Mouse (Mus musculus) cerebellum, adult 2 months (tissue): ENCODE data around the gene Hspa8. TPM values are rescaled to one million over a fixed set of nuclear protein-coding genes. Genes with fewer than 3 reads are reported as not detected.

Source experiments
- DNase-seq, 2 experiments: peaks; one replicate each; pipeline ENCODE4 v3.0.0; 2021
- H3K27ac ChIP-seq: fragments of 200-500 bp; 2 replicates; pipeline ENCODE4 v1.5.1; 2012; ENCODE audit warnings: low read length, control low read depth, inconsistent platforms; ENCODE audit not compliant: insufficient read depth
- H3K27me3 ChIP-seq: fragments of 200-500 bp; 2 replicates; pipeline ENCODE4 v1.6.1; 2012; ENCODE audit warnings: inconsistent platforms, mild to moderate bottlenecking, low read length, moderate library complexity; ENCODE audit not compliant: control insufficient read depth, insufficient read depth
- H3K4me1 ChIP-seq: fragments of 200-500 bp; 2 replicates; pipeline ENCODE4 v1.6.1; 2011; ENCODE audit warnings: low read length; ENCODE audit not compliant: control insufficient read depth, insufficient read depth
- H3K4me3 ChIP-seq: fragments of 200-500 bp; replicated peaks from 2 replicates; pipeline ENCODE3; 2011; ENCODE audit warnings: mild to moderate bottlenecking, low read depth, low read length, control low read depth; ENCODE audit not compliant: insufficient read depth
- CTCF ChIP-seq: fragments of 200-500 bp; IDR thresholded peaks from 2 replicates; pipeline ENCODE4 v1.5.1; 2011; ENCODE audit warnings: low read depth, mild to moderate bottlenecking, control low read depth, low read length, moderate library complexity, borderline replicate concordance; ENCODE audit not compliant: insufficient read depth
- POLR2A ChIP-seq: fragments of 200-500 bp; IDR thresholded peaks from 2 replicates; pipeline ENCODE4 v1.6.1; 2011; ENCODE audit warnings: low read length, control low read depth, borderline replicate concordance; ENCODE audit not compliant: insufficient read depth
- WGBS: fragments of 180-500 bp; shearing (Covaris S2); methylation state at CpG from one replicate; pipeline ENCODE4 v1.1.7; 2018; 5-methylcytosine and 5-hydroxymethylcytosine counted together
- polyA plus RNA-seq: library from polyadenylated mRNA; depleted of rRNA; stranded (reverse); fragments of >200 nt; gene quantifications from 2 replicates; pipeline ENCODE4 v1.2.3, GENCODE M21; 2012; rRNA removed

Hspa8 gene
- polyA plus RNA-seq = 2,645 and 2,703 TPM in 2 replicates

DNA sequence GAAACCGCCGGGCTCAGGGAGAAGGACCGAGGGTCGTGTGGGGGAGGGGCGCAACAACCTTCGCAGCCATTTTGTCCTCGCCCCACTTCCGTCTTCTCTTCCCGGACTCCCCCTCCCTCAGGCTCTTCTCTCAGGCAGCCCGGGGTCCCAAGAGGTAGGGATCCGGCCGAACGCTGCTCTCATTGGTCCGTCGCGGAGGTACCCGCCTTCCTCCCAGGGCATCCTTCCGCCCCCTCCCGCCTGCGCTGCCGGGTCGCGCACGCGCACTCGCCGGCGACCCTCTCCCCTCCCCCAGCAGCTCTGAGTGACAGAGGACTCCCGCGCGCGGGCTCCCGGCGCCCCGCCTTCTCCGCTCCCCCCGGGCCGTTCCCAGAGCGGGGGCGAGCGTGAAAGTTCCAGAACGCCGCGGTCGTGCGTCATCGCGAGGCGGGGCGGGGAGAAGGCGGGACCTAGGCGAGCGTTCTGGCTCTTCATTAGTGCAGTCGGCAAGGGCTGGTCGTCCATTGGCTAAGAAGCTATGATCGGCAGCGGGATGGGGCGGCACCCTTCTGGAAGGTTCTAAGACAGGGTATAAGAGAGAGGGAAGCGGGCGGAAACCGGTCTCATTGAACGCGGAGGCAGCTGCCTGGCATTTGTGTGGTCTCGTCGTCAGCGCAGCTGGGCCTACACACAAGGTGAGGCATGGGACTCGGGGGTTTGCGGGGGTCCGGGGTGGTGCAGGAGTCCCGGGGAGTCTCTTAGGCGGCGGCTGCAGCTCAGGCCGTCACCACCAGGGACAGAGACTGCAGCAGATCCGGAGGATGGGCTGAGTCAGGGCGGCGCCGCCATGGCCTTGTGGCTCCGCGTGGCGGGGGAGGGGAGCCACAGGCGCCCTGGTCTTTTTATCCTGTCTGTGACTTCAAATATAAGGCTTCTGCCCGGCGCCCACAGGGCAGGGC lies at the start of gene Hspa8:
Hspa8 (plus strand) TSS at position 310 of the 938 bp plus-strand sequence.
- Histone ChIP-seq H3K27me3 (no peaks in the 10 kb centered on the region), H3K4me1 (peaks cover 8% of the 10 kb centered on the region), H3K4me3 (peak within 1 kb of the TSS; percentile 74), H3K27ac (peak within 1 kb of the TSS; percentile 99)
- 1% methylated on average over 79 of the region's 83 CpGs for WGBS
- DNase-seq = peak; percentile 100
- TF ChIP-seq CTCF (no peak), POLR2A (peak; percentile 100)

DNA sequence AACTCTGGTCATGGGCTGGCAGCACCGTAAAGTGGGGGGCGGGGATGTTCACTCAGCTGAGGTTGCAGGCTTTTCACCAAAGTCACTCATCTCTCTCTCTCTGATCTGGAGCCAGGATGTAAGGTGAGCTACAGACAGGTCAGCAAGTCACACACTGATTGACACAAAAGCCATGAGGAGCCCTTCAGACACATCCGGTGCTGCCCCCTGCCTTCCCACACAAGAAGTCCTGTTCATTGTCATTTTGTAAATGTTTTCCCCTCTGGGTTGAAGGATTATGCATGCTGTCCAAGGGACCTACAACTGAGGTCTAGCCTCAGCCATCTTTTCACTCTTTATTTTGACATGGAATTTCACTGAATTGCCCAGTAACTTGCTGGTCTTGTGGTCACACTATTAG lies 49.0 kb upstream of the Hspa8 start:
- Histone ChIP-seq H3K27me3 (no peaks in the 10 kb centered on the region), H3K27ac (no peak overlapping the region), H3K4me3 (no peak overlapping the region), H3K4me1 (peaks cover 9% of the 10 kb centered on the region; the same call in 1 of the 2 replicates)
- no peak for TF ChIP-seq POLR2A
- peak; percentile 6; the same call in 1 of the 2 replicates for TF ChIP-seq CTCF
- WGBS = 38% methylated on average over 3 of the region's 3 CpGs
- no peak for DNase-seq

DNA sequence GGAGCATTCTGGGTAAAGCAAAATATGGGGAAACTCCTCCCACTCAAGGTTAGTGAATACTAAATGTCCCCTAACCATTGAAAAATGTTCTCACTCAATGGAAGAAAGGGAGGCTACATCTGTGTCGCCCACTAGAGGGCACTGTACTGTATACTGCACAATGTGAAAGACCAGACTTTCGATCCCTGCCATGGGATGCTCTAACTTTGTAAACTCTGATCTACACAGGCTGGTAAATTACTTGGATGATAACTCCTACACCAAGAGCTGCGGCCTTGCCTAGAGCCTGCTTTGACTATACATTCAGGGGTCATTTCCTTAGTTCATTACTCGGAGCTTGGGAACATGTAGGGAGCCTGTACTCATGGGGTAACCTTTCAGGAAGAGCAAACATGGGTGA lies 44.4 kb upstream of the Hspa8 start:
- Histone ChIP-seq H3K4me3 (no peak overlapping the region), H3K4me1 (peaks cover 11% of the 10 kb centered on the region; the same call in 1 of the 2 replicates), H3K27me3 (no peaks in the 10 kb centered on the region), H3K27ac (peak overlapping the region; percentile 28; the same call in 1 of the 2 replicates)
- peak; percentile 61 to 64 for DNase-seq
- TF ChIP-seq POLR2A (no peak), CTCF (peak; percentile 57; the same call in 1 of the 2 replicates)
- 24% methylated on average over 4 of the region's 4 CpGs for WGBS

DNA sequence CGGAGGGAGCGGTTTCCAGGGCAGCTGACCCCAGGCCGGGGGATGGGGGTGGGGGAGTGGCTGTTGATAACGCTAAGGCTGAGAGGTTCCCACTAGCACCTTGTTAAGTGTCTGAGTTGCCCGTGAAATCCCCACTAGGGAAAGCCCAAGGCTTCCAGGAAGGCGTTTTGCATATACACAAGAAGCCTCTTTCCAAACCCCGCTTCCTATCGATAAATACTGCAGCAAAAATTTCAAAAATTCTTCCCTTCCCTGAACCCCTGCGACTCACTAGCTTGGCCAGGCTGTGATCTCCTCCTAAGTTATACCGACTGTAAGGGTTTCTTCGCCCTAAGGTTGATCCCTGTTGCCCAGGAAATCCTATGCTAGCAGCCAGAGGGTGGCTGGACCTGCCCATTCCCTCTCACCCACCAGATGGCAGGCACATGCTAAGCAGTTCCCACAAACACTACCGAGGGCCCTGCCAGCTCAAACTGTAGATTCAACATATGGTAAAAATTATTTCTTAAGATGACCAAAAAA lies 43.6 kb upstream of the Hspa8 start:
- peak; percentile 73 for TF ChIP-seq CTCF
- TF ChIP-seq POLR2A = no peak
- no peaks in the 10 kb centered on the region for H3K27me3 ChIP-seq
- peak overlapping the region; percentile 82 for H3K27ac ChIP-seq
- peaks cover 11% of the 10 kb centered on the region; the same call in 1 of the 2 replicates for H3K4me1 ChIP-seq
- DNase-seq = peak; percentile 78 to 86
- peak overlapping the region; percentile 18 for H3K4me3 ChIP-seq
- 17% methylated on average over 12 of the region's 12 CpGs for WGBS

DNA sequence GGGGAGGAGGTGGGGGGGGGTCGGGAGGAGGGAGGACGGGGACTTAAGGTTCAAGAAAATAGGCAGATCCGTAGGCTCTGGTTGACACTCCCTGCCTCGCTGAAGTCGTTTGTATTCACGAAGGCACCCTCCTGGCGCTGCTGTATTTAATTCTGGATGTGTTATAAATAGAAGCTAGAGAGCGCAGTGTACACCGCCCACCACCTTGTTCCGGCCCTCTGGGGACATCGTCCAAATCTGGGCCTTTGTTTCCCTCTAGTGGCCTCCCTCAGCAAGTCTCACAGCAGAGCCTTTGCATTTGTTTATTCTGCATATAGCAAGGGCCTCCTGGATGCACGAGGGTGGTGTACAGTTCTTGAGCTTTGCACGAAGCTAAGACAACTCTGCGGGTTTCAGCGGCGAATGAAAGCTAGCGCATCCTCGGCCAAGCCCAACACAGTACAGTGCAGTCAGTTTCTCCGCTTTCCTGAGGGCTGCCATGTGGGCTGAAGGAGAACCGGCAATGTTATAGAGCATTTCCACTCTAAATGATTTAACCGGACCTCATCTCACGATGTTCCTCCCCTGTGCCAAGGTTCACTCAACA lies 43.0 kb upstream of the Hspa8 start:
- Histone ChIP-seq H3K4me1 (peaks cover 11% of the 10 kb centered on the region; the same call in 1 of the 2 replicates), H3K27me3 (no peaks in the 10 kb centered on the region), H3K4me3 (peak overlapping the region; percentile 39), H3K27ac (peak overlapping the region; percentile 76)
- TF ChIP-seq CTCF (peak; percentile 85), POLR2A (peak; percentile 30; the same call in 1 of the 2 replicates)
- WGBS = under 1% methylated on average over 22 of the region's 22 CpGs
- peak; percentile 86 to 93 for DNase-seq

DNA sequence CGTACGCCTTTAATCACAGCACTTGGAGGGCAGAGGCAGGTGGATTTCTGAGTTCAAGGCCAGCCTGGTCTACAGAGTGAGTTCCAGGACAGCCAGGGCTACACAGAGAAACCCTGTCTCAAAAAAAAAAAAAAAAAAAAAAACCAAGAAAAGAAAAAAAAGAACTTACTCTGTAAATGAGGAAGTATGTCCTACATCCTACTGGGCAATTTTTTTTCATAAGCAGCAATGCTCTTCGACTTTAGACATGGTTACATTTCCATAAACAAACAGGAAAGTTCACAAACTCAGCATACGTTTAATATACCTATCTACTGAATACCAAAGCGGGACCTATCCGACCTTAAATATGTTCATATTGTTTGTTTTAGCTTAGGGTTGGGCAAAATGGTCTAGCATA lies 38.4 kb upstream of the Hspa8 start:
- TF ChIP-seq POLR2A = no peak
- no peak for DNase-seq

DNA sequence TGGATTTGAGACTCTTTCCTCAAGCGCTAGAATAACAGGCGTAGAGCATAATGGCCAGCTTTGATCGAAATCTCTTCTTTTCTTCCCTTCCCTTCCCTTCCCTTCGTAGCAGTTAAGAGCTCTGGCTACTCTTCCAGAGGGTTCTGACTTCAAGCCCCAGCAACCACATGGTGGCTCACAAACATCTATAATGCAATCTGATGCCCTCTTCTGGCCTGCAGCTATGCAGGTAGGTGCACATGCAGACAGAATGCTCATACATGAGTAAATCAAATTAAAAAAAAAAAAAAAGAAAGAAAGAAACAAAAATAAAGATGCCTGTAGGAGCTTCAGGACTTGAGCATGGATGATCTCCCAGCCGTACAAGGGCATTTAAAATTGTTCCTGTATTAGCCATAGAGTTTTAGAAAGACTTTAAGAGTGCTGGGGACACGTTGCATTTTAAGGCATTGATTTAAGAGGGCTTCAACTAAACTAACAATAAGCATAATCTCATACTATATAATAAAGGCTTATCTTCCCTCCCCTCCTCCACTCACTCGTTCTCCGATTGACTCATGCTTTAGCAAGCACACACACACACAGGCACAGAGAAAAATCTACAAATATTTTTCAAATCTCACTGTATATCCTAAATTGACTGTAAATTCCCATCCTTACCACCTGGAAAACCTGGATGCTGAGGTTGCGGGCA lies 35.8 kb upstream of the Hspa8 start:
- Histone ChIP-seq H3K27ac (no peak overlapping the region), H3K27me3 (no peaks in the 10 kb centered on the region), H3K4me3 (no peak overlapping the region), H3K4me1 (no peaks in the 10 kb centered on the region)
- DNase-seq = no peak
- WGBS = 91% methylated on average over 8 of the region's 9 CpGs
- TF ChIP-seq POLR2A (no peak), CTCF (peak; percentile 12; the same call in 1 of the 2 replicates)

More for the DNA sequence above, 38.4 kb upstream of the Hspa8 start:
- no peak overlapping the region for H3K27ac ChIP-seq
- no peaks in the 10 kb centered on the region for H3K27me3 ChIP-seq
- peaks cover 3% of the 10 kb centered on the region; the same call in 1 of the 2 replicates for H3K4me1 ChIP-seq
- WGBS = 95% methylated on average over 6 of the region's 6 CpGs
- no peak overlapping the region for H3K4me3 ChIP-seq
